Mouse (Mus musculus): ENCODE measurements at regions not wholly inside any gene's neighbourhood (a gene's known extent, or its start where the extent isn't known, plus 50 kb on each side); places are given as distances from the start of the nearest gene placed in this dataset.

DNA sequence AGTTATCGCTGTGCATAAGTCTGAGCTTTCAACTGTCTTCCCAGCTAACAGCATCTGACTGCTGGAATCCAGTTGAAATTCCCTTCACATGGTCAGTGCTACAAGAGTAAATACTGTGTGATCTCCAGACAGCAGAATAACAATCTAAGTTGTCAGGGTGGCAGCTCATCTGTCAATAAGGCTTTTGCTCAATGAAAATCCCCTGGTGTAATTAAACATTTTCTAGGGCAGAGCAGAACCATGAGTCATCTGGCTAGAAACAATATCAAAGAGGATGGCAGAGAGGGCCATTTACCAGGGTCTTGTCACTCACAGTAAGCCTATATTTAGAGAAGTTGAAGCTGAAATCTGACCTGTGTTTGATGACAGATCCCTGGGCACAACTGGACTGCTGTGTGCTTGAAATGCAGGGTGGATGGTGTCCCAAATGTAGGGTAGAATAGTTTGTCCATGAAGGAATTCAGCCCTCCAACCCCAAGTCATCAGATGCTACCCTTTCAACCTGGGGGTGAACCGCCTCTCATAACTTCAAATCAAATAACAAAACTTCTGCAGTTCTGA, 675.8 kb upstream of the Acvr2a start:
- no peaks in the 10 kb centered on the region for H3K9me3 ChIP-seq (ENCODE audit: control insufficient read depth, low read length)
- 87% methylated on average over 2 of the region's 2 CpGs for WGBS
- H3K4me2 ChIP-seq (ENCODE audit: low read depth, low read length): no peak overlapping the region
- H3K36me3 ChIP-seq (ENCODE audit: control insufficient read depth, insufficient read depth, low read length): no peaks in the 10 kb centered on the region
- ATAC-seq (ENCODE audit: low read depth): no peak
- no peak overlapping the region for H3K27ac ChIP-seq (ENCODE audit: low read length)
- no peak overlapping the region for H3K9ac ChIP-seq (ENCODE audit: low read length)
- no peaks in the 10 kb centered on the region for H3K27me3 ChIP-seq (ENCODE audit: control insufficient read depth, insufficient read depth, low read depth, low read length)
- H3K4me3 ChIP-seq (ENCODE audit: low read length): no peak overlapping the region
- H3K4me1 ChIP-seq (replicated peaks; ENCODE audit: control insufficient read depth, insufficient read depth, low read length): no peaks in the 10 kb centered on the region

DNA sequence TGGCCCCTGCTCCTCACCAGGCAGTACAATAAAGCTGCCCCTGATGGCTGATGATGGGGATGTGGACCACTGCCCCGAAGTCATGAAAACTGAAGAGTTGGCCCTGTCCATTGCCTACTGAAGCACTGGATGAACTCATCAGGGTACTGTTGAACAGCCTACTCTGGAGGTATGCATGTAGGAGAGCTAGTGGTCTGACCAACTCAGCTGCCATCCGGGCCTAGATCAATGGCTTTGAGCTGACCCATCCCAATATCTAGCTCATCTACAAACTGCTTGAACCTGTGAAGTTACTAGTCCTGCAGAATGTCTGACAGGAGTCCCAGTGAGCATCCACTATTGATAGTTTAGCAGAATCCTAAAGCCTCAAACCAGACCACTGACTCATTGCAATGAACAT, 672.6 kb upstream of the Acvr2a start:
- no peak overlapping the region for H3K9ac ChIP-seq (ENCODE audit: low read length)
- H3K4me2 ChIP-seq (ENCODE audit: low read depth, low read length): no peak overlapping the region
- no peak overlapping the region for H3K27ac ChIP-seq (ENCODE audit: low read length)
- ATAC-seq (ENCODE audit: low read depth): no peak
- 92% methylated on average over 2 of the region's 2 CpGs for WGBS
- no peaks in the 10 kb centered on the region for H3K36me3 ChIP-seq (ENCODE audit: control insufficient read depth, insufficient read depth, low read length)
- H3K27me3 ChIP-seq (ENCODE audit: control insufficient read depth, insufficient read depth, low read depth, low read length): no peaks in the 10 kb centered on the region
- H3K9me3 ChIP-seq (ENCODE audit: control insufficient read depth, low read length): no peaks in the 10 kb centered on the region
- H3K4me1 ChIP-seq (replicated peaks; ENCODE audit: control insufficient read depth, insufficient read depth, low read length): no peaks in the 10 kb centered on the region
- no peak overlapping the region for H3K4me3 ChIP-seq (ENCODE audit: low read length)

DNA sequence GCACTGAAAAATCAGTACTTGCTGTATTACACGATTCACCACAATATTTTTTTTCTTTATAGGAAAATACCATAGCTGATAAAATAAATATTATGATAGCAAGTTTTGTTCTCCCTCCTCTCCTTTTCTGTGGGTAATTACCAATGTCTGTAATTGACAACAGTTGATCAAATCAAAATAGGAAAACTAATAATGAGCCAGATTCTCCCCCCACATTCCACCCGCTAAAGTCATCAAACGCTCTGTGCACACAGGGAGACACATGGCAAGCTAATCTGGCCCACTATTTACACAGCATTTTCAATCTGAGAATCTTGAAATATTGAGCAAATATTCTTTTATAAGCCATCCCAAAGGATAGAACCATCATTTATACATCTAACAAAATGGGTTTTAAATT, 659.2 kb upstream of the Acvr2a start:
- WGBS: 64% methylated on average over 3 of the region's 3 CpGs
- Histone ChIP-seq H3K4me1 (replicated peaks; ENCODE audit: control insufficient read depth, insufficient read depth, low read length) (no peaks in the 10 kb centered on the region), H3K4me2 (ENCODE audit: low read depth, low read length) (no peak overlapping the region), H3K36me3 (ENCODE audit: control insufficient read depth, insufficient read depth, low read length) (no peaks in the 10 kb centered on the region), H3K27me3 (ENCODE audit: control insufficient read depth, insufficient read depth, low read depth, low read length) (no peaks in the 10 kb centered on the region), H3K27ac (ENCODE audit: low read length) (no peak overlapping the region), H3K9ac (ENCODE audit: low read length) (no peak overlapping the region), H3K4me3 (ENCODE audit: low read length) (no peak overlapping the region), H3K9me3 (ENCODE audit: control insufficient read depth, low read length) (no peaks in the 10 kb centered on the region)
- ATAC-seq (ENCODE audit: low read depth): no peak

DNA sequence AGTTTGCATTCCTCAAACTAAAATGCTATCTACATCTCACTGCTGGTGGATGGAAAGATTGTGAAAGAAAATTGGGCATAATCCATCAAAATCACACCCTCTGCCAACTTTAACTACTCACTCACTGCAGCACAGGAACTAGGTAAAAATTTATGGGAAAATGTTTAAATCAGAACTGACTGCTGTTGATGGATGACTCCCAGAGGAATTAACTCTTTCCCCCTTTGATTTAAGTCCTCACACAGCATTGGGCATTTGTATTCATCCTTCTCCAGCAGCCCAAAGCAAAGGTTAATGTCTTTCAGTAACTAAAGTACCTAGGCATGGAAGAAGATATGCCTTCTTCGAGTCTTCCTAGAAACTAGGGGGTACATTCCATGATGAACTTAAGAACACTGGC, 641.3 kb upstream of the Acvr2a start:
- H3K36me3 ChIP-seq (ENCODE audit: control insufficient read depth, insufficient read depth, low read length): no peaks in the 10 kb centered on the region
- H3K27me3 ChIP-seq (ENCODE audit: control insufficient read depth, insufficient read depth, low read depth, low read length): no peaks in the 10 kb centered on the region
- H3K4me1 ChIP-seq (replicated peaks; ENCODE audit: control insufficient read depth, insufficient read depth, low read length): no peaks in the 10 kb centered on the region
- WGBS: 47% methylated on average over 1 of the region's 1 CpGs
- no peak overlapping the region for H3K9ac ChIP-seq (ENCODE audit: low read length)
- H3K27ac ChIP-seq (ENCODE audit: low read length): no peak overlapping the region
- H3K9me3 ChIP-seq (ENCODE audit: control insufficient read depth, low read length): no peaks in the 10 kb centered on the region
- no peak for ATAC-seq (ENCODE audit: low read depth)
- H3K4me3 ChIP-seq (ENCODE audit: low read length): no peak overlapping the region
- no peak overlapping the region for H3K4me2 ChIP-seq (ENCODE audit: low read depth, low read length)

DNA sequence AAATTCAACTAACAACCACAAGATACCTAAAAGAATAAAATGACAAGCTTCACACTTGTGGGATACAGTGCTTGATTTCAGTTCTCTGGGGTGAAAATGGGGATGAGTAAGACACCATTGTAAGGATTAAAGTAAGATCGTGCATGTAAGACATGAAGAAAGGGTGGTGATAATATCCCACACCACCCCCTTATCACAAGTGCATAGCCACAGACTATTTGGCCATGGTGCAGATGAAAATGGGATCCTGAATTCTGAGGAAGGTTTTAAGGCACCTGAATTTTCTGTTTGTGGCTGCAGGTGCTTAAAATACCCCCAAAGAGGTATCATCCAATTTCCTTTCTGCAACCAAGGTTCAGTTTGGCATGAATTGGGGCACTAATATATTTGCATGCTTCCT, 627.7 kb upstream of the Acvr2a start:
- 97% methylated on average over 1 of the region's 1 CpGs for WGBS
- no peak overlapping the region for H3K4me3 ChIP-seq (ENCODE audit: low read length)
- H3K9me3 ChIP-seq (ENCODE audit: control insufficient read depth, low read length): no peaks in the 10 kb centered on the region
- no peak overlapping the region for H3K9ac ChIP-seq (ENCODE audit: low read length)
- no peaks in the 10 kb centered on the region for H3K4me1 ChIP-seq (replicated peaks; ENCODE audit: control insufficient read depth, insufficient read depth, low read length)
- no peaks in the 10 kb centered on the region for H3K27me3 ChIP-seq (ENCODE audit: control insufficient read depth, insufficient read depth, low read depth, low read length)
- H3K4me2 ChIP-seq (ENCODE audit: low read depth, low read length): no peak overlapping the region
- no peaks in the 10 kb centered on the region for H3K36me3 ChIP-seq (ENCODE audit: control insufficient read depth, insufficient read depth, low read length)
- no peak overlapping the region for H3K27ac ChIP-seq (ENCODE audit: low read length)
- no peak for ATAC-seq (ENCODE audit: low read depth)

DNA sequence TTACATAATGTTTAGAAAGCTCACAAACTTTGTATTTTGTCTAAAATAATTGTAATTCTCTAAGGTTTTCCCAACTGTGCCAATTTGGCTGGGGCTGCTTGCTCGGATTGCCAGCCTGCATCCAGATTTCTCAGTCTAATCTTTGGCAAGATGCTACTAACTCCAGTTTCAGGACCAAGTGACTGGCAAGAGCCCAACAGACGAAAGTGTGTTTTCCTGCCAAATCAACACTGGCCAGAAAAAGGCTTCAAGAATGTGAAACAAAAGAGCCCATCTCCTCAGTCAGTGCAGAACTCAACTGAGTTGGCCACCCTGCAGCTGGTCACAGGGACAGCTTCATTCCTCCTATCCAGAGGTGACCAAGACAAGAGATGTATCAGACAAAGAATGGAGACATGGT, 627.3 kb upstream of the Acvr2a start:
- no peak overlapping the region for H3K4me3 ChIP-seq (ENCODE audit: low read length)
- H3K27ac ChIP-seq (ENCODE audit: low read length): no peak overlapping the region
- 45% methylated on average over 2 of the region's 2 CpGs for WGBS
- H3K4me2 ChIP-seq (ENCODE audit: low read depth, low read length): no peak overlapping the region
- no peak overlapping the region for H3K9ac ChIP-seq (ENCODE audit: low read length)
- no peak for ATAC-seq (ENCODE audit: low read depth)
- no peaks in the 10 kb centered on the region for H3K9me3 ChIP-seq (ENCODE audit: control insufficient read depth, low read length)
- no peaks in the 10 kb centered on the region for H3K4me1 ChIP-seq (replicated peaks; ENCODE audit: control insufficient read depth, insufficient read depth, low read length)
- no peaks in the 10 kb centered on the region for H3K27me3 ChIP-seq (ENCODE audit: control insufficient read depth, insufficient read depth, low read depth, low read length)
- H3K36me3 ChIP-seq (ENCODE audit: control insufficient read depth, insufficient read depth, low read length): no peaks in the 10 kb centered on the region

DNA sequence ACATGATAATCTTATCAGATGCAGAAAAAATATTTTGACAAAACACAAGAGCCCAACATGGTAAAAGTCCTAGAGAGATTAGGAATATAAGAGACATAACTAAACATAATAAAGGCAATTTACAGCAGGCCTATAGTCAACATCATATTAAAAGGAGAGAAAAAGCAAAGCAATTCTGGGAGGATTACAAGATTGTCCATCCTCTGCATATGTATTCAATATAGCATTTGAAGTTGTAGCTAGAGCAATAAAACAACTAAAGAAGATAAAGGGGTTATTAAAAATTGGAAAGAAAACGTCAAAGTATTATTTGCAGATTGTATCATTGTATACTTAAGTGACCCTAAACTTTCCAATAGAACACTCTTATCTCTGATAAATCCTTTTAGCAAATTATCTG, 602.1 kb upstream of the Acvr2a start:
- no peak for ATAC-seq (ENCODE audit: low read depth)
- no peaks in the 10 kb centered on the region for H3K36me3 ChIP-seq (ENCODE audit: control insufficient read depth, insufficient read depth, low read length)

DNA sequence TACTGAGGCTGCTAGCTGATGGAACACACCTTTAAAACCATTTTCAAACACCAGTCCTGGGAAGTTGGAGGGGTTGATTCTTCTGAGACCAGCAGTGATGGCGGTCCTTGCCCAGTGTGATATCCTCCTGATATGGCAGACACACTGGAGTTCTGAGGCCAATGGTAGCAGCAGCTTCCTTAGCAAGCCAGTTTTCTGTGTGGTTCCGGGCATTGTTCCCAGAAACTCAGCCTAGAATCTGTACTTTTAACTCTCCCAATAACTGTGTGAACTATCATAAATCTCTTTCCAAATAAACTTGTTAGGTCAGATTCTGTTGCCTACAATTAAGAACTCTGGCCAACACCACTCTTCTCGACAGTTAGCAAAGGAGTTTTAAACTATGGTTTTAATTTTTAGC, 593.1 kb upstream of the Acvr2a start:
- H3K4me3 ChIP-seq (ENCODE audit: low read length): no peak overlapping the region
- H3K27me3 ChIP-seq (ENCODE audit: control insufficient read depth, insufficient read depth, low read depth, low read length): no peaks in the 10 kb centered on the region
- no peaks in the 10 kb centered on the region; the same call in 1 of the 2 replicates for H3K4me1 ChIP-seq (replicated peaks; ENCODE audit: control insufficient read depth, insufficient read depth, low read length)
- H3K4me2 ChIP-seq (ENCODE audit: low read depth, low read length): no peak overlapping the region
- H3K36me3 ChIP-seq (ENCODE audit: control insufficient read depth, insufficient read depth, low read length): no peaks in the 10 kb centered on the region
- no peak for ATAC-seq (ENCODE audit: low read depth)
- no peak overlapping the region for H3K9ac ChIP-seq (ENCODE audit: low read length)
- 61% methylated on average over 3 of the region's 3 CpGs for WGBS
- no peaks in the 10 kb centered on the region for H3K9me3 ChIP-seq (ENCODE audit: control insufficient read depth, low read length)
- no peak overlapping the region for H3K27ac ChIP-seq (ENCODE audit: low read length)

More for the DNA sequence above, 602.1 kb upstream of the Acvr2a start:
- Histone ChIP-seq H3K27ac (ENCODE audit: low read length) (no peak overlapping the region), H3K27me3 (ENCODE audit: control insufficient read depth, insufficient read depth, low read depth, low read length) (no peaks in the 10 kb centered on the region), H3K4me1 (replicated peaks; ENCODE audit: control insufficient read depth, insufficient read depth, low read length) (no peaks in the 10 kb centered on the region), H3K9me3 (ENCODE audit: control insufficient read depth, low read length) (no peaks in the 10 kb centered on the region), H3K4me2 (ENCODE audit: low read depth, low read length) (no peak overlapping the region), H3K4me3 (ENCODE audit: low read length) (no peak overlapping the region), H3K9ac (ENCODE audit: low read length) (no peak overlapping the region)
- WGBS: 55% methylated on average over 1 of the region's 1 CpGs

DNA sequence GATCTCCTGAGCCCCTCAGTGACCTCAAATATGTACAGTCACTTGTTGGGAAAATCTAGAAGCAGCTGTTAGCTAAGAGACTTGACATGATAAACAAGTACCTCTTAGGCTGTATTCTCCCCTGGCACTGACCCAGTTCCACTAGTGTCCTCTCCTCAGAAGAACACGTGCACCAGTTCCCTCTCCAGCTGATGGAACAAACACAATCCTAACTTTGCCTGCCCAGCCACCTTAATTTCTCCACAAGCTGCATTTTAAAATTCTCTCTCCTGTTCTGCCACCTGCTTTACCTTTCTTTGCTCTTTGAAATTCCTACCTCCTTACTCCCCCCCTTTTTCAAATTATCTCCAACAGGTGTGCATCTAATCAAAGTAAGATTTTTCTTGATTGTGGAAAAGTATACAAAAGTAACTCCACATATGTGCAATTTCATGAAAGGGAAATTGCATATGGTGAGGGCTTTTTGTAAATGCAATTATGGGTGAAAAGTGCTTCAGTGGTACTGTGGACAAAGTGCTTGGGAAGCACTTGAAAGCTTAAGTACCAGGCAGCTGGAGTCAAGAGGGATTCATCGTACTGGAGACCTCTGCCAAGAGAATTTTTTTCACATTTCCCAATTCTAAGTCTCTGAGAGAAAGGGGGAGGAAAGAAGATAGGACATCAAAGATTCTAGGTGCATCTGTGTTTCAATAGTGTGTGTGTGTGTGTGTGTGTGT, 590.7 kb upstream of the Acvr2a start:
- Histone ChIP-seq H3K36me3 (ENCODE audit: control insufficient read depth, insufficient read depth, low read length) (no peaks in the 10 kb centered on the region), H3K4me1 (replicated peaks; ENCODE audit: control insufficient read depth, insufficient read depth, low read length) (no peaks in the 10 kb centered on the region; the same call in 1 of the 2 replicates), H3K27ac (ENCODE audit: low read length) (peak overlapping the region; percentile 65), H3K4me2 (ENCODE audit: low read depth, low read length) (no peak overlapping the region), H3K9me3 (ENCODE audit: control insufficient read depth, low read length) (no peaks in the 10 kb centered on the region), H3K9ac (ENCODE audit: low read length) (no peak overlapping the region), H3K4me3 (ENCODE audit: low read length) (no peak overlapping the region), H3K27me3 (ENCODE audit: control insufficient read depth, insufficient read depth, low read depth, low read length) (no peaks in the 10 kb centered on the region)
- 24% methylated on average over 2 of the region's 2 CpGs for WGBS
- peak; percentile 85 for ATAC-seq (ENCODE audit: low read depth)
